Mouse (Mus musculus) midbrain, embryonic 16.5 days (tissue): Measurements from ENCODE around the gene Rnf121. TPM values are rescaled to one million over a fixed set of nuclear protein-coding genes. Genes with fewer than 3 reads are reported as not detected.

Experiments used
- ATAC-seq: fragments of 200-750 bp; cut with Nextera tagmentation; 2 replicates; pipeline ENCODE4 v1.8.0; 2017; ENCODE audit warnings: moderate TSS enrichment
- H3K27ac ChIP-seq: fragments of 300-500 bp; sonication (generic); 2 replicates; pipeline ENCODE4 v1.5.1; 2014; ENCODE audit warnings: mild to moderate bottlenecking, low read length, mixed read lengths
- H3K27me3 ChIP-seq: fragments of 300-500 bp; sonication (generic); 2 replicates; pipeline ENCODE4 v1.6.1; 2014; ENCODE audit warnings: low read depth, low read length, mixed read lengths; ENCODE audit not compliant: control insufficient read depth, insufficient read depth
- H3K36me3 ChIP-seq: fragments of 300-500 bp; sonication (generic); 2 replicates; pipeline ENCODE4 v1.6.1; 2014; ENCODE audit warnings: mild to moderate bottlenecking, low read length, moderate library complexity, mixed read lengths; ENCODE audit not compliant: control insufficient read depth, insufficient read depth
- H3K4me1 ChIP-seq: fragments of 300-500 bp; sonication (generic); 2 replicates; pipeline ENCODE4 v1.6.1; 2014; ENCODE audit warnings: mild to moderate bottlenecking, low read length, mixed read lengths; ENCODE audit not compliant: control insufficient read depth, insufficient read depth
- H3K4me2 ChIP-seq: fragments of 300-500 bp; sonication (generic); 2 replicates; pipeline ENCODE4 v1.6.1; 2014; ENCODE audit warnings: mild to moderate bottlenecking, low read length, mixed read lengths
- H3K4me3 ChIP-seq: fragments of 300-500 bp; sonication (generic); 2 replicates; pipeline ENCODE4 v1.5.1; 2014; ENCODE audit warnings: low read depth, mild to moderate bottlenecking, low read length, moderate library complexity, mixed read lengths
- H3K9ac ChIP-seq: fragments of 300-500 bp; sonication (generic); 2 replicates; pipeline ENCODE4 v1.6.1; 2014; ENCODE audit warnings: low read depth, low read length, mixed read lengths
- H3K9me3 ChIP-seq: fragments of 300-500 bp; sonication (generic); replicated peaks from 2 replicates; pipeline ENCODE4 v1.6.1; 2014; ENCODE audit warnings: mild to moderate bottlenecking, low read length, mixed read lengths; ENCODE audit not compliant: control insufficient read depth, poor library complexity, severe bottlenecking
- WGBS: fragments of 180-500 bp; shearing (Covaris S2); extraction: QIAGEN DNeasy Blood & Tissue Kit; methylation state at CpG from one replicate; pipeline ENCODE4 v1.1.7; 2014; 5-methylcytosine and 5-hydroxymethylcytosine counted together
- polyA plus RNA-seq: library from polyadenylated mRNA; unstranded; fragments of >200 nt; fragmentation: Nextera tagmentation; extraction: Ambion mirVana; gene quantifications from 2 replicates; pipeline ENCODE4 v1.2.1, GENCODE M21; 2015

The Rnf121 gene
- polyA plus RNA-seq, 1 experiment from 2014 or later: 36.1 TPM

- 92% methylated on average over 5 of the region's 5 CpGs for WGBS
- peaks cover 55% of the 10 kb centered on the region for H3K36me3 ChIP-seq
Observed at GRCm38 (mm10) chr7:102017452-102017851, 47.8 kb downstream of the Rnf121 start.

GRCm38 (mm10) chr7:102016936-102017335 is 48.3 kb downstream of the Rnf121 start:
- Histone ChIP-seq H3K9ac (no peak overlapping the region), H3K27me3 (no peaks in the 10 kb centered on the region), H3K4me2 (no peak overlapping the region), H3K27ac (no peak overlapping the region), H3K4me3 (no peak overlapping the region), H3K36me3 (peaks cover 55% of the 10 kb centered on the region), H3K4me1 (no peaks in the 10 kb centered on the region), H3K9me3 (no peaks in the 10 kb centered on the region)
- no peak for ATAC-seq
- 90% methylated on average over 4 of the region's 4 CpGs for WGBS

More at GRCm38 (mm10) chr7:102017452-102017851, 47.8 kb downstream of the Rnf121 start:
- Histone ChIP-seq H3K9ac (no peak overlapping the region), H3K4me3 (no peak overlapping the region), H3K9me3 (no peaks in the 10 kb centered on the region), H3K4me2 (no peak overlapping the region), H3K27me3 (no peaks in the 10 kb centered on the region), H3K27ac (no peak overlapping the region), H3K4me1 (no peaks in the 10 kb centered on the region)
- no peak for ATAC-seq

- ATAC-seq: no peak
- Histone ChIP-seq H3K9ac (no peak overlapping the region), H3K4me2 (no peak overlapping the region), H3K9me3 (no peaks in the 10 kb centered on the region), H3K4me3 (no peak overlapping the region), H3K27me3 (no peaks in the 10 kb centered on the region), H3K4me1 (no peaks in the 10 kb centered on the region), H3K36me3 (peaks cover 71% of the 10 kb centered on the region), H3K27ac (no peak overlapping the region)
- 88% methylated on average over 2 of the region's 2 CpGs for WGBS
Observed at GRCm38 (mm10) chr7:102014995-102015394, 50.3 kb downstream of the Rnf121 start.

- 87% methylated on average over 8 of the region's 8 CpGs for WGBS
- H3K9me3 ChIP-seq: no peaks in the 10 kb centered on the region
- H3K27me3 ChIP-seq: no peaks in the 10 kb centered on the region
- H3K4me2 ChIP-seq: no peak overlapping the region
- no peak overlapping the region for H3K4me3 ChIP-seq
- no peak for ATAC-seq
- H3K9ac ChIP-seq: no peak overlapping the region
- peaks cover 85% of the 10 kb centered on the region for H3K36me3 ChIP-seq
- no peaks in the 10 kb centered on the region for H3K4me1 ChIP-seq
- no peak overlapping the region for H3K27ac ChIP-seq
Observed at GRCm38 (mm10) chr7:102013416-102013815, 51.9 kb downstream of the Rnf121 start.

GRCm38 (mm10) chr7:102011855-102012254 is 53.4 kb downstream of the Rnf121 start:
- WGBS: 91% methylated on average over 9 of the region's 9 CpGs

GRCm38 (mm10) chr7:102006520-102006919 is 58.7 kb downstream of the Rnf121 start:
- Histone ChIP-seq H3K4me2 (no peak overlapping the region), H3K4me3 (no peak overlapping the region), H3K9ac (no peak overlapping the region), H3K27ac (no peak overlapping the region), H3K9me3 (no peaks in the 10 kb centered on the region), H3K36me3 (peaks cover 54% of the 10 kb centered on the region), H3K27me3 (no peaks in the 10 kb centered on the region), H3K4me1 (no peaks in the 10 kb centered on the region)
- no peak for ATAC-seq
- WGBS: 100% methylated on average over 1 of the region's 1 CpGs

More at GRCm38 (mm10) chr7:102011855-102012254, 53.4 kb downstream of the Rnf121 start:
- Histone ChIP-seq H3K4me2 (no peak overlapping the region), H3K9me3 (no peaks in the 10 kb centered on the region), H3K27me3 (no peaks in the 10 kb centered on the region), H3K4me1 (no peaks in the 10 kb centered on the region), H3K27ac (no peak overlapping the region), H3K9ac (no peak overlapping the region), H3K36me3 (peaks cover 83% of the 10 kb centered on the region), H3K4me3 (no peak overlapping the region)
- ATAC-seq: no peak

DNA sequence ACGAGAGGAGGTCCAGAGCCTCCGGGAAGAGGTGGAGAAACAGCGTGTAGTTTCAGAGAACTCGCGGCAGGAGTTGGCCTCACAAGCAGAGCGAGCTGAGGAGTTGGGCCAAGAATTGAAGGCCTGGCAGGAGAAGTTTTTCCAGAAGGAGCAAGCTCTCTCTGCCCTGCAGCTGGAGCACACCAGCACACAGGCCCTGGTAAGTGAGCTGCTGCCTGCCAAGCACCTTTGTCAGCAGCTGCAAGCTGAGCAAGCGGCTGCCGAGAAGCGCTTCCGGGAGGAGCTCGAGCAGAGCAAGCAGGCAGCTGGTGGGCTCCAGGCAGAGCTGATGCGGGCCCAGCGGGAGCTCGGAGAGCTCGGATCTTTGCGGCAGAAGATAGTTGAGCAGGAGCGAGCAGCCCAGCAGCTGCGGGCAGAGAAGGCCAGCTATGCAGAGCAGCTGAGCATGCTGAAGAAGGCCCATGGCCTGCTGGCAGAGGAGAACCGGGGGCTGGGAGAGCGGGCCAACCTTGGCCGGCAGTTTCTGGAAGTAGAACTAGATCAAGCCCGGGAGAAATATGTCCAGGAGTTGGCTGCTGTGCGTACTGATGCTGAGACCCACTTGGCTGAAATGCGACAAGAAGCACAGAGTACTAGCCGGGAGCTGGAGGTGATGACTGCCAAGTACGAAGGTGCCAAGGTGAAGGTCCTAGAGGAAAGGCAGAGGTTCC is 64.2 kb downstream of the Rnf121 start:
- Histone ChIP-seq H3K4me1 (no peaks in the 10 kb centered on the region), H3K27me3 (no peaks in the 10 kb centered on the region), H3K4me2 (no peak overlapping the region), H3K9ac (no peak overlapping the region), H3K9me3 (no peaks in the 10 kb centered on the region), H3K36me3 (peaks cover 60% of the 10 kb centered on the region), H3K27ac (no peak overlapping the region), H3K4me3 (no peak overlapping the region)
- WGBS: 86% methylated on average over 26 of the region's 26 CpGs
- ATAC-seq: no peak

- WGBS: 88% methylated on average over 8 of the region's 8 CpGs
- Histone ChIP-seq H3K9ac (no peak overlapping the region), H3K27me3 (no peaks in the 10 kb centered on the region), H3K4me2 (no peak overlapping the region), H3K9me3 (no peaks in the 10 kb centered on the region), H3K4me3 (no peak overlapping the region), H3K4me1 (no peaks in the 10 kb centered on the region), H3K36me3 (peaks cover 68% of the 10 kb centered on the region), H3K27ac (no peak overlapping the region)
- no peak for ATAC-seq
Observed at GRCm38 (mm10) chr7:102000296-102000695, 65.0 kb downstream of the Rnf121 start.

GRCm38 (mm10) chr7:101999461-102000151 is 65.7 kb downstream of the Rnf121 start:
- no peak overlapping the region for H3K9ac ChIP-seq
- no peak overlapping the region for H3K27ac ChIP-seq
- no peaks in the 10 kb centered on the region for H3K27me3 ChIP-seq
- H3K4me1 ChIP-seq: no peaks in the 10 kb centered on the region
- H3K9me3 ChIP-seq: no peaks in the 10 kb centered on the region
- WGBS: 93% methylated on average over 15 of the region's 15 CpGs
- peaks cover 71% of the 10 kb centered on the region for H3K36me3 ChIP-seq
- H3K4me3 ChIP-seq: no peak overlapping the region
- H3K4me2 ChIP-seq: no peak overlapping the region
- ATAC-seq: no peak
